In the genomic region with DNA sequence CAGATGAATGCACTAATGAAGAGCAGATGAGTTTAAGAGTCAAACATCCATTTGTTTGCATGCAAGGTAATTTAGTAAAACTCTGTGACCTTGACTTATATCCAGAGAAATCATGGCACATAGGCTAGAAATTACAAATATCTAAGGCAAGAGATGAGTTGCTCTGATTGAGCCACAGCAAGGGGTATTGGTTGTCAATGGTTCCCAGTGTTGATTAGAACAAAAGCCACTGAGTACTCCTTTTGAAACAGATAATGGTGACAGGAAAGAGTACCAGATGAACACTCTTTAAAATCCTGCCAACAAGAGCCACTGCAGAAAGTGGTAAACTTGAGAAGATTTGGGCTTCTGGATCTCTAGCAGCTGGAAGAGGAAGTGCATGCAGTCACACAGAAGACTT, we compare ENCODE assay signal across 26 mouse cellular contexts. TPM values are rescaled to one million over a fixed set of nuclear protein-coding genes. Genes with fewer than 3 reads are reported as not detected.
DNase-seq lines count a peak whose midpoint lies in the region; TF ChIP-seq lines count a peak whose summit lies in the region.
"Had no signal": no experiment of that assay in that cellular context is flagged by ENCODE, and none has a peak within 500 bp of the region (broad histone marks: within the 10 kb centered on the region; RNA-seq: fewer than 3 reads in every experiment).

No protein-coding gene starts in this region.

- no peaks in the 10 kb centered on the region for H3K79me2 ChIP-seq in macrophage (ENCODE audit: inconsistent target)

- H3K4me1 ChIP-seq in ES-E14 (ENCODE audit: control insufficient read depth in 2 of 2, insufficient read depth in 2 of 2, low read length in 2 of 2, poor library complexity in 1 of 2): no peaks in the 10 kb centered on the region
- H3K4me1 ChIP-seq in bone marrow macrophage, adult 2 months (ENCODE audit: control insufficient read depth, insufficient read depth, low read length): peaks cover 27% of the 10 kb centered on the region
- H3K4me1 ChIP-seq: forebrain, embryonic 10.5 days; forebrain, embryonic 13.5 days; heart, embryonic 10.5 days; heart, embryonic 13.5 days had no signal

- H3K9ac ChIP-seq in ES-E14 (ENCODE audit: insufficient read depth, low read depth, low read length, poor library complexity, severe bottlenecking): no peak overlapping the region
- H3K9ac ChIP-seq: embryonic facial prominence, embryonic 12.5 days; forebrain, embryonic 13.5 days; heart, embryonic 13.5 days; hindbrain, embryonic 14.5 days had no signal

- no peaks in the 10 kb centered on the region for H3K36me3 ChIP-seq in ES-E14 (ENCODE audit: control insufficient read depth, insufficient read depth, low read length, poor library complexity, severe bottlenecking)
- no peaks in the 10 kb centered on the region for H3K36me3 ChIP-seq in macrophage (ENCODE audit: inconsistent target)
- H3K36me3 ChIP-seq: embryonic facial prominence, embryonic 12.5 days; forebrain, embryonic 10.5 days; heart, embryonic 10.5 days; heart, embryonic 13.5 days had no signal

- in situ Hi-C loops in ES-E14 (cut with MboI; ENCODE audit: low sequenced_read_pairs in 2 of 2, unreplicated experiment in 2 of 2): no loop called here

- no peak overlapping the region for H3K4me3 ChIP-seq in ES-E14 (ENCODE audit: insufficient read depth in 1 of 2, low read depth in 1 of 2, low read length in 2 of 2, poor library complexity in 1 of 2, severe bottlenecking in 1 of 2)
- no peak overlapping the region for H3K4me3 ChIP-seq in bone marrow macrophage, adult 2 months (ENCODE audit: insufficient read depth, low read length)
- no peak overlapping the region for H3K4me3 ChIP-seq in macrophage (ENCODE audit: inconsistent target)
- H3K4me3 ChIP-seq: embryonic facial prominence, embryonic 12.5 days; forebrain, embryonic 10.5 days; forebrain, embryonic 13.5 days; gastrocnemius, adult 2 months; heart, adult 2 months; heart, embryonic 10.5 days; heart, embryonic 13.5 days had no signal

- no peak for TF ChIP-seq POLR2A in bone marrow macrophage, adult 2 months (IDR thresholded peaks at IDR 0.05; ENCODE audit: borderline replicate concordance, low read depth, low read length)

- TF ChIP-seq CTCF in bone marrow macrophage, adult 2 months (IDR thresholded peaks at IDR 0.05; ENCODE audit: low read depth, low read length): no peak

- DNase-seq in ES-E14 (ENCODE audit: low read depth, low spot score): peak; percentile 1
- DNase-seq in Muller cell, postnatal 12 days (ENCODE audit: inconsistent ontology term): peak; percentile 89
- DNase-seq in lung, postnatal 14 days: no peak
- DNase-seq in ovary, postnatal 10 days (ENCODE audit: low spot score): no peak
- DNase-seq in gastrocnemius, adult 8-10 months (ENCODE audit: low spot score in 2 of 2): no peak
- DNase-seq: adrenal gland, postnatal 10 days; adrenal gland, postnatal 36 days; B cell, adult 2 months; cerebellum, adult 11 months; cerebellum, adult 2 months; cerebellum, postnatal 10 days; gastrocnemius, adult 2 months; gastrocnemius, postnatal 25 days; heart, adult 2 months; heart, postnatal 14 days; heart, postnatal 4 days; kidney, adult 2 months had no signal

- no peak overlapping the region for H3K27ac ChIP-seq in ES-E14 (ENCODE audit: insufficient read depth, low read depth, low read length, poor library complexity, severe bottlenecking)
- H3K27ac ChIP-seq in bone marrow macrophage, adult 2 months (ENCODE audit: insufficient read depth, low read depth, low read length): peak overlapping the region; percentile 80
- peak overlapping the region; percentile 61 for H3K27ac ChIP-seq in macrophage
- H3K27ac ChIP-seq: embryonic facial prominence, embryonic 12.5 days; forebrain, embryonic 10.5 days; forebrain, embryonic 13.5 days; gastrocnemius, adult 2 months; heart, adult 2 months; heart, embryonic 10.5 days; heart, embryonic 13.5 days; hindbrain, embryonic 14.5 days; hindbrain, postnatal 0 days had no signal

- H3K9me3 ChIP-seq in ES-E14 (ENCODE audit: control insufficient read depth, insufficient read depth, low read depth, low read length): no peaks in the 10 kb centered on the region
- H3K9me3 ChIP-seq: embryonic facial prominence, embryonic 12.5 days; forebrain, embryonic 10.5 days; forebrain, embryonic 13.5 days; heart, embryonic 10.5 days; heart, embryonic 13.5 days had no signal

TF ChIP-seq in ES-E14, 5 proteins besides CTCF, POLR2A, EP300 and RAD21:
- TF ChIP-seq MAFK (IDR thresholded peaks at IDR 0.05; ENCODE audit: insufficient read depth, low read depth, low read length) (no peak), CHD2 (IDR thresholded peaks at IDR 0.05; ENCODE audit: low read depth, low read length) (no peak), HCFC1 (IDR thresholded peaks at IDR 0.05; ENCODE audit: borderline replicate concordance, insufficient read depth, low read length) (no peak), ZC3H11A (IDR thresholded peaks at IDR 0.05; ENCODE audit: borderline replicate concordance, low read depth, low read length) (no peak), ZNF384 (IDR thresholded peaks at IDR 0.05; ENCODE audit: low read depth, low read length) (no peak)

RNA-seq across cellular contexts. Expression of a gene that starts 40.2 kb away (rescaled TPM):
- 0.48 and 1.2 TPM in 2 replicates for total RNA-seq in ES-E14 (2012; rRNA removed)
- 56.6 and 61.8 TPM in 2 replicates for polyA plus RNA-seq in bone marrow macrophage, adult 2 months (2012; ENCODE audit: insufficient read depth, insufficient read length, missing spikeins)
- total RNA-seq in macrophage (2018; cell fraction: chromatin; rRNA removed): 1,000 to 10,000 TPM in 4 of 26 experiments, 100 to 1,000 TPM in 22; 348 to 1,363 (median 744) TPM
- 100 to 1,000 TPM in 17 of 26 experiments, 10 to 100 TPM in 9; 59.1 to 178 (median 108) TPM for total RNA-seq in macrophage (2018; cell fraction: cytosol; rRNA removed)
- total RNA-seq in macrophage (2018; cell fraction: nucleus; rRNA removed): 100 to 1,000 TPM; 212 to 623 (median 449) TPM
- polyA plus RNA-seq in macrophage (2018): 37.5 to 78.1 TPM (median 68.0 TPM) in 3 replicates
- total RNA-seq in gastrocnemius, adult 8-10 months (2022): 1 to 10 TPM; 4.6 to 7.2 (median 5.8) TPM

Comparison
In these comparisons a context has a peak if more than half of its experiments do, and no peak if none do; other contexts are left out.
1. DNase-seq: peak in ES-E14 (single experiment) and Muller cell, postnatal 12 days (single experiment); none in lung, postnatal 14 days (single experiment), ovary, postnatal 10 days (single experiment) and gastrocnemius, adult 8-10 months (0 of 2).